Mouse (Mus musculus) gastrocnemius, adult 8-10 months (tissue): ENCODE results near the gene Wdr31. TPM values are rescaled to one million over a fixed set of nuclear protein-coding genes. Genes with fewer than 3 reads are reported as not detected.

Experiments
- DNase-seq, 2 experiments: peaks; one replicate each; pipeline ENCODE4 v3.0.0; 2022; ENCODE audit warnings: low spot score in 2 of 2
- total RNA-seq, 4 experiments: library from RNA; stranded (reverse); gene quantifications; 2 replicates each; pipeline ENCODE4 v1.2.4; 2022

The Wdr31 gene
- total RNA-seq, result under 1 TPM; 0.13 to 0.72 (median 0.45) TPM

DNA sequence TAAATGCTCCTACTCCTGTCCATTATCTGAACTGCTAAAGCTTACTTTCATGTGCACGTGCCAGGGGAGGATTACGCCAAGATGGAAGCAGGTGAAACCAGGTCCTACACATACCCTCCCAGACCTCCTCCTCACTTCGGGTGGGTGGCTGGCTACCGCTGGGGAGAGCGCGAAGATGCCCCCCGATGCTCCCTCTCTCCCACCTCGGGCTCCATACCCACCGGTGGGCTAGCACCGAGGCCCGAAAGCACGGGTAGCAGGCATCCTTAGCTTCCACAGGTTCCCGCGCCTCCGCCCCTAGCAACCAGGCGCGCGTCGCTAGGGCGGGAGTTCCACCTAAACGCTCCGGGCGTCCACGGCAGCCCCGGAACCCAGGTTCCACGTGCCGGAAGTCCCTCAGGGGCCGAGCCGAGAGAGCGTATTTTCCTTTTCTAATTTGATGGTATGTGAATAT, at the start of gene Wdr31:
Gene Wdr31 (minus strand): TSS at position 299 of the 454 bp plus-strand sequence.
- DNase-seq, result peak; percentile 40 to 53

- DNase-seq, result peak; percentile 80 to 86
These were observed 49.1 kb upstream of the Wdr31 start, which contains the start of gene Alad for GRCm38 (mm10) chr4:62519849-62520233. TSS of gene Alad (minus strand) at chr4:62519918.

GRCm38 (mm10) chr4:62519122-62519848, 48.6 kb upstream of the Wdr31 start:
- no peak for DNase-seq

- DNase-seq, result no peak
These were observed 47.9 kb upstream of the Wdr31 start for GRCm38 (mm10) chr4:62518416-62519121.

- no peak for DNase-seq
These were observed 47.1 kb upstream of the Wdr31 start for GRCm38 (mm10) chr4:62517538-62518415.

- DNase-seq, result no peak
These were observed 46.4 kb upstream of the Wdr31 start for GRCm38 (mm10) chr4:62517046-62517445.

- no peak for DNase-seq
These were observed 45.9 kb upstream of the Wdr31 start for GRCm38 (mm10) chr4:62516579-62516978.

DNA sequence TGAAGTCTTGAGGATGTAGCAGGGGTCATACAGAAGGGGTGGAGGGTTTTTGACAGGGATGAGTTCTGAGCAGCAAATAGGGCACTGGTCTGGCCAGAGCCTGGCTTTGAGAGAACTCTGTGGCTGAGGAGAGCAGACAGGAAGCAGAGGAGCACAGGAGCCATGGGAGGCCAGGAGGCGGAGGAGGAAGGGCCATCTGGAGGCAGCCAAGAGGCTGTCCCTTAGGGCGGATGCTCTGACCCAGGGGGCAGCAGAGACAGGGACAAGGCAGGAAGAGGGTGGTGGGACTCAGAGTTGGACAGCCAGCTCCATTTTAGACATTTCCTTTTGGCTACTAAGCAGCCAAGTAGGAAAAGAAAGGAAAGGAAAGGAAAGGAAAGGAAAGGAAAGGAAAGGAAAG, 45.4 kb upstream of the Wdr31 start:
- DNase-seq, result no peak

DNA sequence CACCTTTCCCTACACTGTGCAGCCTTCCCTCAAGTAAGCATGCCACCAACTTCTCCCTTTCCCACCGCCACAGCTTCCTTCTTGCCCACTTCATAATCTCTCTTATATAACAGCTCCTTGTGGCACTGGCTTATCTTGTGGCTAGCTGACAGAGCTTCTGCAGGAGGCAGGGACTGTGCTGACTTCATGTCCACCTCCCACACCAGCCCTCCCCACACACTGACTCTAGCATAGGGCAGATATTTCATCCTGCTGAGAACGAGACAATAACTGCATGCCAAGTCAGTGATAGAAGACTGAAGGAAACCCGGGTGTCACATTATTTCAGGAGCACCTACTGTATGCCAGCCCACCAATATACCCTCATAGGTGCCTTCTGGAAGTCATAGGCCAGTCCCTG, 44.8 kb upstream of the Wdr31 start:
- no peak for DNase-seq

GRCm38 (mm10) chr4:62514995-62515394, 44.3 kb upstream of the Wdr31 start:
- no peak for DNase-seq

DNA sequence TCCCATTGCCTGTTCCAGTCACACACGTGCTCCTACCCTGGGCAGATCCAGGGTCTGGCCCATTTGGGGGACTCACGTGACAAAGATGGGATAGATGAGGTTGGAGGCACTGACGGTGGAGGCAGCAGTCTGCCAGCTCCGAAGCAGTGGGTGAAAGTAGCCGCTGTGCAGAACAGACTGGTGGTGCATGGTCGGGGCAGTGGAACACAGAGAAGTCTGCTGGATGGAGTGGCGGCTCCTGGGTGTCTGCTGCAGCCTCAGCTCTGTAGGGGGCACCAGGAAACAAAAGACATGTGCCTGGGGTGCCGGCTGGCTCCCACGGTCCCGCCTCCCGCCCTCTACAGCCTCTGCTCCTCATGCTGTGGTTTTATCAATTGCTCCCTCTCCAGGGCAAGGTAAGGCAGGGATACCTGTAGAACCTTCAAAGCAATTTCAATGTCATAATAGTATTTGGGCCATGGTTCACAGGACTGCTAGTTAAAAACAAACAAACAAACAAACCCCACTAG, 43.4 kb upstream of the Wdr31 start:
- no peak for DNase-seq

DNA sequence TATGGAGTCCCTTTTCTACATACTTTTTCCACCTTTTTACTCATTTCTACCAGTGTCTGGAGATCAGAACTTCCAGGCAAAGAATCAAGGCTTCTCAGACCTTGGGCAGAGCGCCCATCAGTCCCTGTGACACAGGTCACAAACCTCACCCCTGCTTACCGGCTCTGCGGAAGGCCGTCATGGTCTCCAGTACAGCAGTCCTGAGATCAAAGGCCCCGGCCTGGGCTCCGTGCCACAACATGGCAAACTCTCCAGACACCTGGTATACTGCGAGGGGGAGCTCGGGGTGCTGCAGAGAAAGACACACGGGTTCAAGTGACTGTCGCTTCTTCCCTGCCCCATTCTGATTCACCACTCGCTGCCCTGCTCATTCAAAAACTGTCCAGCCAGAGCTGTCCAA, 39.2 kb upstream of the Wdr31 start:
- DNase-seq, result no peak

- DNase-seq, result no peak
These were observed 38.1 kb upstream of the Wdr31 start for GRCm38 (mm10) chr4:62508839-62509238.

- no peak for DNase-seq
These were observed 36.1 kb upstream of the Wdr31 start for GRCm38 (mm10) chr4:62506798-62507197.

DNA sequence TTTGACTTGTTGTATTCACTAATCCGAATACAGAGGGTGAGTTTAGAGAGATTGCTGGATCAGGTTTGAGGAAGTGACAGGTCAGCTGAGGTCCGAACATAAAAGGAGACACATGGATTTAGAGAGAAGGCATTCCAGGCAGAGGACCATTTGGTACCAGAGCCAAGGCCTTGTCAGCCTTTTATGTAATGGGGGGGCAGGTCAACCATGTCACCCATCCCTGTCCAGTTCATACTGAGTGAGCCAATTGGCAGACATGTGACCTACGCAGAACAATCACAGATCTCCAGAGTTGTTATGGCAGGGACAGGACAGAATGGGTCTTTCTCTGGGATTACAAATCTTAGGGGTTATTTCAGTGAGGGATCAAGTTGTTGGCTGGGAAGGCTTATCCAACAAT, 35.3 kb upstream of the Wdr31 start:
- DNase-seq, result no peak

GRCm38 (mm10) chr4:62503374-62503970, 32.8 kb upstream of the Wdr31 start, which contains the start of gene Hdhd3:
TSS of gene Hdhd3 (minus strand) at chr4:62503467.
- DNase-seq, result no peak

DNA sequence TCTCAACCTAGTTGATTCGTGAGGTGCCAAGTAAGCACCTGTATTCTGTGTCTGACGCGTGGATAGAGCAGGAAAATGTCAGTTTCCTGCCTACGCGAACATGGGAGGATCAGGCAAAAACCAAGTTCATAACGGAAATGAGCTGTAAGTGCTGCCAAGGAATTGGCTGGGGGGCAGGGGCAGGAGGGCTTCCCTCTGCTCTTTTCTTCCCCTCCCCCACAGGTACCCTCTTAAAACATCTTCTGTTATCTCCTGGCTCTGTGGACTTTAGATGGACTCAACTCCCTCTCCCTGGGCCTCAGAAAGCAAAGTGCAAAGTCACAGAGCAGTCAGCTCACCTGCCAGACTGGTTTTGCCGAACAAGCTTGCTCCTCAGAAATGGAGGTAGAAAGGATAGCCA, 32.3 kb upstream of the Wdr31 start:
- DNase-seq, result no peak

DNA sequence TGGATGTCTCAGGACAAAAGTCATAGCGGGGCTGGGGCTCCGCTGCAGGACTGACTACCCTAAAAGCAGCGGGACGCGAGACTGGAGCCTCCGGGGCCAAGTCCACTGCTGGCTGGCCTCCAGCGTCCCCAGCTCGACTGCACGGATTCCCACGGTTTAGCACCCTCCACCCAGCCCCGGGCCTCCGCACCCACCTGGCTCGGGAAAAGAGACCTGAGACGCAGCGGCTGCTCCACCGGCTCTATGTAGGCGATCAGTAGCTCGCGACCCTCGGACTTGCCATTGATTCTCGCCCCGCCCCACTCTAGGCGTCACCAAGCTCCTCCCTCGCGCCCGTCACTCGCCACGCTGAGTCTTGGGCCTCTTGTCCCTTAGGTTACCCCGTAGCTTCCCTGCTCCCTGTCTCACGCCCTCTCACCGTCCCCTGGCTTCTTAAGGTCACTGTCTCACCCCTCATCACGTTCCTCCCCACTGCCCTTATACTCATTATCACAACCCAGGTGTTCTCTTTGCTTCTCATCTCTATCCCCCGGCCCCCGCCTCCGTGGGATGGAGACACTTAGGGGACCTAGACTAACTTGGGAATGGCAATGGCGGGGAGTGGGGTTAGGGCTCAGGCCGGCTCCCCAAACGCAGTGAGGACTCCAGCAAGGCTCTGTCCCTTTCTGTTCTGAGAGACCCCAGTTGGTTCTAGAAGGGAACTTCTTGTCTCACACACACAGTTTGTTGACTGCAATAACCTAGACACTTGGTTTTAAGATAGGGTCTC, 31.5 kb upstream of the Wdr31 start:
- DNase-seq, result peak; percentile 79 to 82

DNA sequence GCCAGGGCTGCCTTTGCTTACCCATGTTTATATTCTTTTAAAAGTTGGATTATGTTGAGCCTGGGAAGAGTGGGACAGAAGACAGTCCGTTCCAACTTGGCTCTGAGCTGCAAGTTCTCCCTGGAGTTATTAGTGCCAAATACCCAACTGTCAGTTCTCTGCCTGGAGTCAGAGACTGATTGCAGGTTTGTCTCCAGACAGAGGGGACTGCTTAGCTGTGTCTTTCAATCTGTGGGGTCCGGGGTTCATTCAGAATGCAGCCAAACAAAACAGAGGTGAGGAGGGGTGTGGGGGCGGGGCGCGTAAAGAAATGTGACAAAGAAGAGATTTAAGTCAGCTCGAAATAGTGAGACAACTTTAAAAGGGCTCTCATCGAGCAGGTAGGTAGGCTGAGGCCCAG, 30.8 kb upstream of the Wdr31 start:
- no peak for DNase-seq

DNA sequence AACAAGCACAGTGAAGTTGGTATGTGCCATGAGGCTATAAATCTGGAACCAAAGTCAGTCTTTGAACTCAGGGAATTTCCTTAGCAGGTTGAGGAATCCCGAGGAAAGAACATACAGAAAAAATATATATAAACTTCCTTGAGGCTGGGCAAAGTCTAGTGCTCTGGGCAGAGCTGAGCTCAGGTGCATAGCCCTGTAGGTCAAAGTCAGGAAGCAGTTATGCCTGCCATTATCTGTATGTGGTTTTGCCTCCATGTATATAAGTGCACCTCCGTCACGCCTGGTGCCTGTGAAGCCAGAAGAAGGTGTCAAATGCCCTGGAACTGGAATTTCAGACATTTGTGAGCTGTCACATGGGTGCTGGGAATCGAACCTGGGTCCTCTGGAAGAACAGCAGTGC, 30.1 kb upstream of the Wdr31 start:
- no peak for DNase-seq
